Mouse (Mus musculus): ENCODE results near the gene Reep3.

DNA sequence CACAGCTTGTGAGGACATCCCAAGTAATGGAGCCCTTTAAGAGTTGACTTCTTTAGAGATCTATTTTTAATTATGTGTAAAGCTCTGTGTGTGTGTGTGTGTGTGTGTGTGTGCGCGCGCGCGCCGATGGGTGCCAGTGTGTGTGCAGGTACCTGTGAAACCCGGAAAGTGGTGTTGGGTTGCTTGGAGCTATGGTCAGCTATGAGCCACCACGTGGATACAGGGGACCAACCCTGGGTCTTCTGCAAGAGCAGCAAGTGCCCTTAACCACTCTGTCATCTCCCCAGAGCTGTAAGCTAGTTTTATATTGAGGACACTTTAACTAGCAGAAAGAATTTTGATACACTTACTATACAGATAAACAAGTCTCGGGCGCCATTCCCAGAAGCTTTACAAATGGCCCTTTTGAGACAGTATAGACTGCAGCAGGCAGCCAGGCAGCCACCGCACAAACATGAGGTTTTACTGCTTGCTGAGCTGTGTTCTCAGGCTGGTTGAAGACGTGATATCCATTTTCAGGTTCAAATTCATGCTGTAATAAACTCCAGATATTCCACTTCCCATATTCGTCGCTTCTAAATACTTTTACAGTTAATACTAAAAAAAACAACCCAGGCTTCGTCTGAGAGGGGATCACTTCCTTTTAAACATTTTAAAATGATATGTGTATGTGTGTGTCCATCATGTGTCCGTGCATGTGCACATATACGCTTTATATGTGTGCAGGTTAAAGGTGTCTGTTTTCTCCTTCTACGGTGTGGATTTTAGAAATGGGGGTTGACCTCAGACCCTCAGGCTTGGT lies 15.3 kb downstream of the Reep3 start:
- no peak for TF ChIP-seq CTCF (conservative IDR thresholded peaks at IDR 0.05; ENCODE audit: low read length)
- no peak for TF ChIP-seq POU5F1 (IDR thresholded peaks at IDR 0.05; ENCODE audit: borderline replicate concordance, low read length)

Data from E14TG2a.4 (cell line).